8 mouse cellular contexts compared by ENCODE assay signal in the genomic region with DNA sequence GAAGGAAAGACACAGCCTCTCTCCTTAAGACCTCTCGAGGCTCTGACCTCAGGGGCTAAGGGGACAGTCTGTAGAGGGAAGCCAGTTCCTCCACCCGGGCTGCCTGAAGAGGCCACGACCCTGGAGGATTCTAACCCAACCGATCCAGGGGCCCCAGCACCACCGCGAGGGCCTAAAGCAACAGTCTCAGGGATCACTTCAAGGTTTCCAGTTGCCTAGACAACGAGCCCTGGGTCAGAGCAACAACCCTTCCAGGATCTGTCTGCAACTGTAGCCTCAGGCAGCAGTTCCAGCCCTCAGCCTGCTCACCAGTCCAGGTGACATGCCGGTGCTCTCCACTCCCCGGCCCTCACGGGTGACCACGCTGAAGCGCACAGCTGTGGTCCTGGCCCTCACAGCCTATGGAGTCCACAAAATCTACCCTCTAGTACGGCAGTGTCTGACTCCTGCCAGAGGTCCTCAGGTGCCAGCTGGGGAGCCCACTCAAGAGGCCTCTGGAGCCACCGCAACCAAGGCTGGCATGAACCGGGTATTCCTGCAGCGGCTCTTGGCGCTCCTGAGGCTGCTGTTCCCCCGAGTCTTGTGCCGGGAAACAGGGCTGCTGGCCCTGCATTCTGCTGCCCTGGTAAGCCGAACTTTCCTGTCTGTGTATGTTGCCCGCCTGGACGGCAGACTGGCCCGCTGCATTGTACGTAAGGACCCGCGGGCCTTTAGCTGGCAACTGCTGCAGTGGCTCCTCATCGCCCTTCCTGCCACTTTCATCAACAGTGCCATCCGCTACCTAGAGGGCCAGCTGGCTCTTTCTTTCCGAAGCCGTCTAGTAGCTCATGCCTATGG. TPM values are rescaled to one million over a fixed set of nuclear protein-coding genes. Genes with fewer than 3 reads are reported as not detected.
DNase-seq lines count a peak whose midpoint lies in the region; ATAC-seq and TF ChIP-seq lines count a peak whose summit lies in the region.

No protein-coding gene starts in this region.

- peaks cover 1% of the 10 kb centered on the region; the same call in 1 of the 2 replicates for H3K4me1 ChIP-seq in bone marrow, adult 2 months (ENCODE audit: control insufficient read depth, insufficient read depth, low read length)
- peaks cover 37% of the 10 kb centered on the region for H3K4me1 ChIP-seq in forebrain, embryonic 10.5 days
- H3K4me1 ChIP-seq in hindbrain, embryonic 14.5 days (replicated peaks; ENCODE audit: control insufficient read depth, insufficient read depth, low read length), result peaks cover 20% of the 10 kb centered on the region; the same call in 1 of the 2 replicates
- H3K4me1 ChIP-seq in liver, embryonic 16.5 days (ENCODE audit: control insufficient read depth, low read depth, low read length), result peaks cover 28% of the 10 kb centered on the region

- peaks cover 25% of the 10 kb centered on the region for H3K36me3 ChIP-seq in forebrain, embryonic 10.5 days (replicated peaks)
- no peaks in the 10 kb centered on the region for H3K36me3 ChIP-seq in hindbrain, embryonic 14.5 days (replicated peaks; ENCODE audit: control insufficient read depth, insufficient read depth)
- H3K36me3 ChIP-seq in liver, embryonic 16.5 days (ENCODE audit: control insufficient read depth, insufficient read depth), result no peaks in the 10 kb centered on the region

- H3K9me3 ChIP-seq in forebrain, embryonic 10.5 days, result no peaks in the 10 kb centered on the region
- no peaks in the 10 kb centered on the region for H3K9me3 ChIP-seq in hindbrain, embryonic 14.5 days (ENCODE audit: control insufficient read depth, low read length)
- no peaks in the 10 kb centered on the region for H3K9me3 ChIP-seq in liver, embryonic 16.5 days (replicated peaks; ENCODE audit: control insufficient read depth, low read length)

- no peak for TF ChIP-seq CTCF in bone marrow, adult 2 months (IDR thresholded peaks at IDR 0.05; ENCODE audit: control insufficient read depth, insufficient read depth, low read length)

- DNase-seq in lung, adult 18-20 months, result peak; percentile 11 to 17
- no peak for DNase-seq in lung, postnatal 25 days (ENCODE audit: low spot score)
- DNase-seq in forebrain, embryonic 10.5 days (ENCODE audit: extremely low spot score, low spot score), result no peak
- no peak for DNase-seq in hindbrain, embryonic 14.5 days (ENCODE audit: low spot score)
- DNase-seq in right cerebral cortex, postnatal 10 days (ENCODE audit: low spot score in 2 of 2), result peak; percentile 21 to 32
- no peak for DNase-seq in adipocyte (ENCODE audit: low spot score)

- ATAC-seq in hindbrain, embryonic 14.5 days (ENCODE audit: low FRiP score), result peak; percentile 34
- ATAC-seq in liver, embryonic 16.5 days (ENCODE audit: low read depth), result peak; percentile 7

- TF ChIP-seq POLR2A in bone marrow, adult 2 months (IDR thresholded peaks at IDR 0.05; ENCODE audit: borderline replicate concordance, control insufficient read depth, low read depth, low read length), result 0 out of 2 replicates have a peak, but pooled peaks have one; percentile 61

- 11% methylated on average over 30 of the region's 30 CpGs for WGBS in bone marrow, adult 2 months
- 34% methylated on average over 30 of the region's 30 CpGs for WGBS in forebrain, embryonic 10.5 days
- WGBS in hindbrain, embryonic 14.5 days, result 38% methylated on average over 29 of the region's 30 CpGs
- WGBS in liver, embryonic 16.5 days (ENCODE audit: insufficient replicate concordance), result 24% methylated on average over 30 of the region's 30 CpGs

- peaks cover 23% of the 10 kb centered on the region for H3K27me3 ChIP-seq in forebrain, embryonic 10.5 days (ENCODE audit: poor library complexity, severe bottlenecking)
- H3K27me3 ChIP-seq in hindbrain, embryonic 14.5 days (ENCODE audit: control insufficient read depth, insufficient read depth, low read length), result no peaks in the 10 kb centered on the region
- no peaks in the 10 kb centered on the region for H3K27me3 ChIP-seq in liver, embryonic 16.5 days (ENCODE audit: control insufficient read depth, insufficient read depth, low read depth, low read length)

- peak overlapping the region; percentile 68 for H3K4me2 ChIP-seq in hindbrain, embryonic 14.5 days (replicated peaks)
- H3K4me2 ChIP-seq in liver, embryonic 16.5 days (ENCODE audit: low read depth, low read length), result peak overlapping the region; percentile 76

- H3K4me3 ChIP-seq in bone marrow, adult 2 months (replicated peaks; ENCODE audit: control insufficient read depth, low read depth, low read length), result peak overlapping the region; percentile 72
- peak overlapping the region; percentile 61 for H3K4me3 ChIP-seq in forebrain, embryonic 10.5 days
- H3K4me3 ChIP-seq in hindbrain, embryonic 14.5 days (replicated peaks; ENCODE audit: low read length), result peak overlapping the region; percentile 49
- H3K4me3 ChIP-seq in liver, embryonic 16.5 days (ENCODE audit: low read depth, low read length), result peak overlapping the region; percentile 72

- H3K9ac ChIP-seq in hindbrain, embryonic 14.5 days, result peak overlapping the region; percentile 60
- H3K9ac ChIP-seq in liver, embryonic 16.5 days (ENCODE audit: low read depth, low read length), result peak overlapping the region; percentile 64

- H3K27ac ChIP-seq in bone marrow, adult 2 months (ENCODE audit: control insufficient read depth, insufficient read depth, low read depth, low read length, poor library complexity), result peak overlapping the region; percentile 85
- peak overlapping the region; percentile 84 for H3K27ac ChIP-seq in forebrain, embryonic 10.5 days
- peak overlapping the region; percentile 67 for H3K27ac ChIP-seq in hindbrain, embryonic 14.5 days
- H3K27ac ChIP-seq in liver, embryonic 16.5 days (ENCODE audit: low read length), result peak overlapping the region; percentile 94

RNA-seq across cellular contexts. Expression of gene Abcd1, which starts 0.5 kb away (rescaled TPM):
- polyA plus RNA-seq in bone marrow, adult 2 months (2011; ENCODE audit: insufficient read depth, insufficient read length, low replicate concordance, missing spikeins), result 12.6 and 17.6 TPM in 2 replicates
- polyA plus RNA-seq in forebrain, embryonic 10.5 days (2016; fragmentation: Nextera tagmentation; extraction: Ambion mirVana), result 9.2 and 10.1 TPM in 2 replicates
- polyA plus RNA-seq in hindbrain, embryonic 14.5 days (2014; fragmentation: Nextera tagmentation; extraction: Ambion mirVana), result 8.3 and 10.2 TPM in 2 replicates
- polyA plus RNA-seq in liver, embryonic 16.5 days (2015; fragmentation: Nextera tagmentation; extraction: Ambion mirVana), result 8.0 and 8.1 TPM in 2 replicates

RNA-seq across cellular contexts. Expression of gene Bcap31, which starts 1.0 kb away (rescaled TPM):
- 52.5 and 94.6 TPM in 2 replicates for polyA plus RNA-seq in bone marrow, adult 2 months (2011; ENCODE audit: insufficient read depth, insufficient read length, low replicate concordance, missing spikeins)
- 150 and 162 TPM in 2 replicates for polyA plus RNA-seq in forebrain, embryonic 10.5 days (2016; fragmentation: Nextera tagmentation; extraction: Ambion mirVana)
- 135 and 141 TPM in 2 replicates for polyA plus RNA-seq in hindbrain, embryonic 14.5 days (2014; fragmentation: Nextera tagmentation; extraction: Ambion mirVana)
- 129 and 137 TPM in 2 replicates for polyA plus RNA-seq in liver, embryonic 16.5 days (2015; fragmentation: Nextera tagmentation; extraction: Ambion mirVana)

RNA-seq across cellular contexts. Expression of gene Plxnb3, which starts 40.0 kb away (rescaled TPM):
- polyA plus RNA-seq in bone marrow, adult 2 months (2011; ENCODE audit: insufficient read depth, insufficient read length, low replicate concordance, missing spikeins), result 0.32 TPM in 1 of 2 replicates, not detected in the other
- not detected in 2 replicates for polyA plus RNA-seq in forebrain, embryonic 10.5 days (2016; fragmentation: Nextera tagmentation; extraction: Ambion mirVana)
- 0.59 TPM in 2 replicates for polyA plus RNA-seq in hindbrain, embryonic 14.5 days (2014; fragmentation: Nextera tagmentation; extraction: Ambion mirVana)
- polyA plus RNA-seq in liver, embryonic 16.5 days (2015; fragmentation: Nextera tagmentation; extraction: Ambion mirVana), result 0.23 and 0.47 TPM in 2 replicates

RNA-seq across cellular contexts. Expression of gene Slc6a8, which starts 44.0 kb away (rescaled TPM):
- 3.5 and 7.7 TPM in 2 replicates for polyA plus RNA-seq in bone marrow, adult 2 months (2011; ENCODE audit: insufficient read depth, insufficient read length, low replicate concordance, missing spikeins)
- 4.6 and 5.2 TPM in 2 replicates for polyA plus RNA-seq in forebrain, embryonic 10.5 days (2016; fragmentation: Nextera tagmentation; extraction: Ambion mirVana)
- polyA plus RNA-seq in hindbrain, embryonic 14.5 days (2014; fragmentation: Nextera tagmentation; extraction: Ambion mirVana), result 7.9 and 8.2 TPM in 2 replicates
- 0.12 and 0.50 TPM in 2 replicates for polyA plus RNA-seq in liver, embryonic 16.5 days (2015; fragmentation: Nextera tagmentation; extraction: Ambion mirVana)

RNA-seq across cellular contexts. Expression of gene Pnck, which starts 57.0 kb away (rescaled TPM):
- polyA plus RNA-seq in bone marrow, adult 2 months (2011; ENCODE audit: insufficient read depth, insufficient read length, low replicate concordance, missing spikeins), result 1.7 and 2.2 TPM in 2 replicates
- polyA plus RNA-seq in forebrain, embryonic 10.5 days (2016; fragmentation: Nextera tagmentation; extraction: Ambion mirVana), result 6.6 and 8.9 TPM in 2 replicates
- 154 and 160 TPM in 2 replicates for polyA plus RNA-seq in hindbrain, embryonic 14.5 days (2014; fragmentation: Nextera tagmentation; extraction: Ambion mirVana)
- 1.5 and 1.6 TPM in 2 replicates for polyA plus RNA-seq in liver, embryonic 16.5 days (2015; fragmentation: Nextera tagmentation; extraction: Ambion mirVana)

Comparison
In these comparisons a context has a peak if more than half of its experiments do, and no peak if none do; other contexts are left out.
1. DNase-seq: peak in lung, adult 18-20 months (2 of 2) and right cerebral cortex, postnatal 10 days (2 of 2); none in lung, postnatal 25 days (single experiment), forebrain, embryonic 10.5 days (single experiment), hindbrain, embryonic 14.5 days (single experiment) and adipocyte (single experiment).
2. Peak in every context shown above with its lines, with median percentiles within 50 percentile points of each other: H3K27ac ChIP-seq and H3K4me3 ChIP-seq.